Mouse (Mus musculus): ENCODE results near the gene Klhl42. TPM values are rescaled to one million over a fixed set of nuclear protein-coding genes. Genes with fewer than 3 reads are reported as not detected.

The Klhl42 gene
- 44.8 TPM for polyA plus RNA-seq (2014; fragmentation: Illumina TruSeq; extraction: RNeasy Lipid Tissue Mini Kit (QIAGEN cat#74804))

GRCm38 (mm10) chr6:147091136-147092120 is at the start of gene Klhl42:
TSS of gene Klhl42 (plus strand) at chr6:147091379.

DNA sequence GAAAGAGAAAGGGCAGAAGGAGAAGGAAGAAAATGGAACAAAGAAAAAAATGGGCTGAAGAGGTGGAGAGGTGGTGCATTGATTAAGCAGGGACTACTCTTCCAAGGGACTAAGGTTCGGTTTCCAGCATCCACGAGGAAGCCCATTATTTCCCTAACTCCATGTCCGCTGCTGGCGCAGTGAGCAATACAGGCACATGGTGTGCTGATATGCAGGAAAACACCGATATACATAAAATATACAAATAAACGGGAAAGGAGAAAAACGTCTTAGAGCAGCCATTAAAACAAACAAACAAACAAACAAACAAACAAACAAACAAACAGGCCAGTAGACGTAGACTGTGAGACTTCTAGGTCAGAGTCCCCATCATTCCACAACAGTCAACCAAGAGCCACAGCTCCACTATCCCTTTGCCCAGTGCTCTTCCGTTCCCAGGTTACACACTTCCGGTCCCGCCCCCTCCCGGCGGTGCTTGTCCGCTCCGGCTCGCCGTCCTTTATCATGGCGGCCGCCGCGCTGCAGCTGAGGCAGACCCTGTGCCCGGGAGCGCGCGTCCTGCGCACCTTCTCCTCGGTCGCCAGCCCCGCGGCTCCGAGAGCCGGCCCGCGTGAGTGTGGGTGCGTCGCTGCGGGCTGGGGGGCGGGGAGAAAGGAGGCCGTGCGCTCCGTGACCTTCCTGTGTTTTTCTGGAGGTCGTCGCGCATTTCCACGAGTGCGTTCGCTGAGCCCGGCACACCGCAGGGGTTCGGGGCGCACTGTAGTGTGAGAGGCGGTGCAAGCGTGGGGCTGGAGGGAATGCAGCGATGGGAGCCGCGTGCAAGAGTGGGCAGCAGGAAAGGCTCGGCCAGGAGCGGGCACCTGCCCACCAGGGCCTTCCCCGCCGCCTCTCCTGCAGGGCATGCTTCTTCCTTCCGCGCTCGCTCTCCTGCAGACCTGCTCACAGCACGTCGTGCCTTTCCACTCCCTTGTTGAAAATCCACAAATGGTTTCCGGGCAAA is 48.6 kb upstream of the Klhl42 start, which contains the start of gene Mrps35:
Mrps35 (plus strand) TSS at position 474 of the 1,000 bp plus-strand sequence.

GRCm38 (mm10) chr6:147086594-147087225 is 4.5 kb upstream of the Klhl42 start, which contains the start of gene Mansc4:
TSS of gene Mansc4 (minus strand) at chr6:147087032.

Other genes with a start within 250 kb of the Klhl42 start
- gene Smco2, start 241.3 kb upstream of the Klhl42 start, polyA plus RNA-seq (2014; fragmentation: Illumina TruSeq; extraction: RNeasy Lipid Tissue Mini Kit (QIAGEN cat#74804)), result not detected
- gene Ppfibp1, start 202.9 kb upstream of the Klhl42 start, polyA plus RNA-seq (2014; fragmentation: Illumina TruSeq; extraction: RNeasy Lipid Tissue Mini Kit (QIAGEN cat#74804)), result 103 TPM
- not detected for gene 1700034J05Rik, start 137.0 kb upstream of the Klhl42 start, polyA plus RNA-seq (2014; fragmentation: Illumina TruSeq; extraction: RNeasy Lipid Tissue Mini Kit (QIAGEN cat#74804))
- 2.6 TPM for gene Rep15, start 58.8 kb upstream of the Klhl42 start, polyA plus RNA-seq (2014; fragmentation: Illumina TruSeq; extraction: RNeasy Lipid Tissue Mini Kit (QIAGEN cat#74804))
- 15.3 TPM for gene Mrps35, start 48.6 kb upstream of the Klhl42 start, polyA plus RNA-seq (2014; fragmentation: Illumina TruSeq; extraction: RNeasy Lipid Tissue Mini Kit (QIAGEN cat#74804))
- not detected for gene Mansc4, start 4.3 kb upstream of the Klhl42 start, polyA plus RNA-seq (2014; fragmentation: Illumina TruSeq; extraction: RNeasy Lipid Tissue Mini Kit (QIAGEN cat#74804))
- gene Pthlh, start 172.8 kb downstream of the Klhl42 start, polyA plus RNA-seq (2014; fragmentation: Illumina TruSeq; extraction: RNeasy Lipid Tissue Mini Kit (QIAGEN cat#74804)), result 1.2 TPM